Comparison of ENCODE assay signal across 10 mouse cellular contexts in genomic region chr8:105438865-105439264, GRCm38 (mm10). TPM values are rescaled to one million over a fixed set of nuclear protein-coding genes. Genes with fewer than 3 reads are reported as not detected.
DNase-seq lines count a peak whose midpoint lies in the region; ATAC-seq lines count a peak whose summit lies in the region.
"Had no signal": no experiment of that assay in that cellular context is flagged by ENCODE, and none has a peak within 500 bp of the region (broad histone marks: within the 10 kb centered on the region; RNA-seq: fewer than 3 reads in every experiment).

No protein-coding gene starts in this region.

- H3K27ac ChIP-seq in forebrain, embryonic 11.5 days (ENCODE audit: low read depth, low read length), result no peak overlapping the region
- H3K27ac ChIP-seq in forebrain, embryonic 16.5 days (ENCODE audit: low read length), result no peak overlapping the region
- no peak overlapping the region for H3K27ac ChIP-seq in neural tube, embryonic 15.5 days (replicated peaks)
- H3K27ac ChIP-seq: embryonic facial prominence, embryonic 12.5 days; limb, embryonic 15.5 days had no signal

- no peak overlapping the region for H3K4me3 ChIP-seq in forebrain, embryonic 11.5 days (ENCODE audit: low read depth, low read length)
- H3K4me3 ChIP-seq in forebrain, embryonic 16.5 days (replicated peaks; ENCODE audit: low read length), result no peak overlapping the region
- no peak overlapping the region for H3K4me3 ChIP-seq in neural tube, embryonic 15.5 days (replicated peaks)
- H3K4me3 ChIP-seq: embryonic facial prominence, embryonic 12.5 days; limb, embryonic 15.5 days had no signal

- H3K9me3 ChIP-seq in forebrain, embryonic 11.5 days (ENCODE audit: control insufficient read depth, low read length), result no peaks in the 10 kb centered on the region
- no peaks in the 10 kb centered on the region for H3K9me3 ChIP-seq in forebrain, embryonic 16.5 days (ENCODE audit: control insufficient read depth, low read length)
- no peaks in the 10 kb centered on the region for H3K9me3 ChIP-seq in neural tube, embryonic 15.5 days (replicated peaks)
- H3K9me3 ChIP-seq: embryonic facial prominence, embryonic 12.5 days; limb, embryonic 15.5 days had no signal

- ATAC-seq in forebrain, embryonic 11.5 days (replicated peaks; ENCODE audit: low FRiP score), result no peak
- ATAC-seq in forebrain, embryonic 16.5 days, result no peak
- no peak for ATAC-seq in neural tube, embryonic 15.5 days (ENCODE audit: low FRiP score)

- H3K27me3 ChIP-seq in forebrain, embryonic 11.5 days (ENCODE audit: control insufficient read depth, insufficient read depth, low read length), result no peaks in the 10 kb centered on the region
- H3K27me3 ChIP-seq in forebrain, embryonic 16.5 days (replicated peaks; ENCODE audit: control insufficient read depth, insufficient read depth, low read length), result no peaks in the 10 kb centered on the region
- H3K27me3 ChIP-seq in neural tube, embryonic 15.5 days (replicated peaks), result no peaks in the 10 kb centered on the region
- H3K27me3 ChIP-seq: embryonic facial prominence, embryonic 12.5 days; limb, embryonic 15.5 days had no signal

- H3K4me2 ChIP-seq in forebrain, embryonic 11.5 days (ENCODE audit: low read depth, low read length, severe bottlenecking), result no peak overlapping the region
- no peak overlapping the region for H3K4me2 ChIP-seq in forebrain, embryonic 16.5 days (ENCODE audit: low read length)
- no peak overlapping the region for H3K4me2 ChIP-seq in neural tube, embryonic 15.5 days
- H3K4me2 ChIP-seq: embryonic facial prominence, embryonic 12.5 days; limb, embryonic 15.5 days had no signal

- no peak overlapping the region for H3K9ac ChIP-seq in forebrain, embryonic 11.5 days (ENCODE audit: low read length)
- no peak overlapping the region for H3K9ac ChIP-seq in forebrain, embryonic 16.5 days (replicated peaks; ENCODE audit: low read depth, low read length)
- no peak overlapping the region for H3K9ac ChIP-seq in neural tube, embryonic 15.5 days (replicated peaks)
- H3K9ac ChIP-seq: embryonic facial prominence, embryonic 12.5 days; limb, embryonic 15.5 days had no signal

- DNase-seq in forebrain, embryonic 11.5 days (ENCODE audit: low spot score), result peak; percentile 75
- DNase-seq in neural tube, embryonic 10.5 days (ENCODE audit: extremely low spot score, low spot score), result peak; percentile 45
- peak; percentile 66 for DNase-seq in c-Kit-positive CD71-positive TER-119-negative erythroid progenitor cells, embryonic 14.5 days (ENCODE audit: low read depth)
- DNase-seq in kidney, postnatal 4 days, result peak; percentile 72 to 77
- peak; percentile 60 to 77 for DNase-seq in spleen, postnatal 4 days (ENCODE audit: low spot score in 2 of 2)
- no peak for DNase-seq in urinary bladder, adult 18-20 months (ENCODE audit: low spot score in 2 of 2)

- no peaks in the 10 kb centered on the region for H3K4me1 ChIP-seq in forebrain, embryonic 11.5 days (replicated peaks; ENCODE audit: control insufficient read depth, insufficient read depth, low read length)
- no peaks in the 10 kb centered on the region; the same call in 1 of the 2 replicates for H3K4me1 ChIP-seq in forebrain, embryonic 16.5 days (replicated peaks; ENCODE audit: control insufficient read depth, insufficient read depth, low read length)
- H3K4me1 ChIP-seq in neural tube, embryonic 15.5 days, result peaks cover 2% of the 10 kb centered on the region; the same call in 1 of the 2 replicates
- H3K4me1 ChIP-seq: embryonic facial prominence, embryonic 12.5 days had no signal

- H3K36me3 ChIP-seq in forebrain, embryonic 11.5 days (ENCODE audit: control insufficient read depth, insufficient read depth, low read length), result no peaks in the 10 kb centered on the region
- H3K36me3 ChIP-seq in forebrain, embryonic 16.5 days (ENCODE audit: control insufficient read depth, insufficient read depth), result no peaks in the 10 kb centered on the region
- no peaks in the 10 kb centered on the region for H3K36me3 ChIP-seq in neural tube, embryonic 15.5 days
- H3K36me3 ChIP-seq: embryonic facial prominence, embryonic 12.5 days; limb, embryonic 15.5 days had no signal

- 24% methylated on average over 5 of the region's 5 CpGs for WGBS in forebrain, embryonic 11.5 days
- 40% methylated on average over 5 of the region's 5 CpGs for WGBS in forebrain, embryonic 16.5 days
- WGBS in neural tube, embryonic 15.5 days, result 55% methylated on average over 5 of the region's 5 CpGs

RNA-seq across cellular contexts. Expression of gene Lrrc36, which starts 25.5 kb away (rescaled TPM):
- polyA plus RNA-seq in forebrain, embryonic 11.5 days (2014; fragmentation: Nextera tagmentation; extraction: Ambion mirVana), result 1.2 and 1.4 TPM in 2 replicates
- polyA plus RNA-seq in forebrain, embryonic 16.5 days (2015; fragmentation: Nextera tagmentation; extraction: Ambion mirVana), result 0.37 and 0.80 TPM in 2 replicates
- polyA plus RNA-seq in neural tube, embryonic 15.5 days (2015; fragmentation: Nextera tagmentation; extraction: Ambion mirVana), result 0.23 and 0.27 TPM in 2 replicates

RNA-seq across cellular contexts. Expression of gene Kctd19, which starts 25.6 kb away (rescaled TPM):
- polyA plus RNA-seq in forebrain, embryonic 11.5 days (2014; fragmentation: Nextera tagmentation; extraction: Ambion mirVana), result not detected in 2 replicates
- not detected in 2 replicates for polyA plus RNA-seq in forebrain, embryonic 16.5 days (2015; fragmentation: Nextera tagmentation; extraction: Ambion mirVana)
- polyA plus RNA-seq in neural tube, embryonic 15.5 days (2015; fragmentation: Nextera tagmentation; extraction: Ambion mirVana), result not detected in 2 replicates
- polyA plus RNA-seq: embryonic facial prominence, embryonic 12.5 days; limb, embryonic 15.5 days had no signal

RNA-seq across cellular contexts. Expression of gene Tppp3, which starts 32.5 kb away (rescaled TPM):
- polyA plus RNA-seq in forebrain, embryonic 11.5 days (2014; fragmentation: Nextera tagmentation; extraction: Ambion mirVana), result 36.1 and 37.7 TPM in 2 replicates
- polyA plus RNA-seq in forebrain, embryonic 16.5 days (2015; fragmentation: Nextera tagmentation; extraction: Ambion mirVana), result 28.9 and 56.5 TPM in 2 replicates
- 253 and 288 TPM in 2 replicates for polyA plus RNA-seq in neural tube, embryonic 15.5 days (2015; fragmentation: Nextera tagmentation; extraction: Ambion mirVana)

RNA-seq across cellular contexts. Expression of gene Zdhhc1, which starts 57.8 kb away (rescaled TPM):
- polyA plus RNA-seq in forebrain, embryonic 11.5 days (2014; fragmentation: Nextera tagmentation; extraction: Ambion mirVana), result 20.2 and 24.6 TPM in 2 replicates
- polyA plus RNA-seq in forebrain, embryonic 16.5 days (2015; fragmentation: Nextera tagmentation; extraction: Ambion mirVana), result 26.3 and 33.3 TPM in 2 replicates
- 36.6 and 36.8 TPM in 2 replicates for polyA plus RNA-seq in neural tube, embryonic 15.5 days (2015; fragmentation: Nextera tagmentation; extraction: Ambion mirVana)

Comparison
In these comparisons a context has a peak if more than half of its experiments do, and no peak if none do; other contexts are left out.
1. DNase-seq: peak in forebrain, embryonic 11.5 days (single experiment), neural tube, embryonic 10.5 days (single experiment), c-Kit-positive CD71-positive TER-119-negative erythroid progenitor cells, embryonic 14.5 days (single experiment), kidney, postnatal 4 days (2 of 2) and spleen, postnatal 4 days (2 of 2); none in urinary bladder, adult 18-20 months (0 of 2).